Mouse (Mus musculus): ENCODE data around the gene Fgf22. TPM values are rescaled to one million over a fixed set of nuclear protein-coding genes. Genes with fewer than 3 reads are reported as not detected.

Gene Fgf22
- polyA plus RNA-seq (2016; fragmentation: Nextera tagmentation; extraction: Ambion mirVana), result 0.55 and 1.2 TPM in 2 replicates

GRCm38 (mm10) chr10:79754856-79755516 is at the start of gene Fgf22:
Gene Fgf22 (plus strand): TSS chr10:79755076.
- H3K4me2 ChIP-seq (replicated peaks), result peak within 1 kb of the TSS; percentile 83
- WGBS, result 1% methylated on average over 36 of the region's 36 CpGs
- peaks cover 42% of the 10 kb centered on the region for H3K36me3 ChIP-seq
- peaks cover 17% of the 10 kb centered on the region for H3K4me1 ChIP-seq
- peak within 1 kb of the TSS; percentile 40 for H3K4me3 ChIP-seq
- ATAC-seq (ENCODE audit: low FRiP score, low read depth), result peak; percentile 87
- no peaks in the 10 kb centered on the region for H3K9me3 ChIP-seq
- peak within 1 kb of the TSS; percentile 49 for H3K9ac ChIP-seq
- H3K27ac ChIP-seq, result no peak within 1 kb of the TSS
- H3K27me3 ChIP-seq (replicated peaks), result no peaks in the 10 kb centered on the region

- no peak for ATAC-seq (ENCODE audit: low FRiP score, low read depth)
- Histone ChIP-seq H3K36me3 (peaks cover 26% of the 10 kb centered on the region), H3K4me2 (replicated peaks) (peak overlapping the region; percentile 95), H3K27ac (no peak overlapping the region), H3K4me1 (peaks cover 31% of the 10 kb centered on the region), H3K27me3 (replicated peaks) (no peaks in the 10 kb centered on the region), H3K9me3 (no peaks in the 10 kb centered on the region), H3K4me3 (peak overlapping the region; percentile 65), H3K9ac (peak overlapping the region; percentile 80)
- WGBS, result 85% methylated on average over 5 of the region's 5 CpGs
These were observed 48.9 kb upstream of the Fgf22 start for GRCm38 (mm10) chr10:79705951-79706350.

GRCm38 (mm10) chr10:79706406-79707094 is 48.3 kb upstream of the Fgf22 start:
- peak overlapping the region; percentile 80; the same call in 1 of the 2 replicates for H3K9ac ChIP-seq
- ATAC-seq (ENCODE audit: low FRiP score, low read depth), result no peak
- no peaks in the 10 kb centered on the region for H3K9me3 ChIP-seq
- 86% methylated on average over 5 of the region's 5 CpGs for WGBS
- H3K36me3 ChIP-seq, result peaks cover 32% of the 10 kb centered on the region
- peak overlapping the region; percentile 95 for H3K4me2 ChIP-seq (replicated peaks)
- H3K4me1 ChIP-seq, result peaks cover 31% of the 10 kb centered on the region
- H3K4me3 ChIP-seq, result peak overlapping the region; percentile 65
- H3K27ac ChIP-seq, result no peak overlapping the region
- no peaks in the 10 kb centered on the region for H3K27me3 ChIP-seq (replicated peaks)

GRCm38 (mm10) chr10:79707162-79707561 is 47.7 kb upstream of the Fgf22 start:
- H3K4me1 ChIP-seq, result peaks cover 31% of the 10 kb centered on the region
- no peaks in the 10 kb centered on the region for H3K9me3 ChIP-seq
- peaks cover 38% of the 10 kb centered on the region for H3K36me3 ChIP-seq
- ATAC-seq (ENCODE audit: low FRiP score, low read depth), result no peak
- H3K4me3 ChIP-seq, result no peak overlapping the region
- 84% methylated on average over 1 of the region's 1 CpGs for WGBS
- H3K27me3 ChIP-seq (replicated peaks), result no peaks in the 10 kb centered on the region
- H3K9ac ChIP-seq, result no peak overlapping the region
- H3K27ac ChIP-seq, result no peak overlapping the region
- peak overlapping the region; percentile 95 for H3K4me2 ChIP-seq (replicated peaks)

- Histone ChIP-seq H3K9ac (no peak overlapping the region), H3K9me3 (no peaks in the 10 kb centered on the region), H3K36me3 (peaks cover 38% of the 10 kb centered on the region), H3K27me3 (replicated peaks) (no peaks in the 10 kb centered on the region), H3K4me1 (peaks cover 31% of the 10 kb centered on the region), H3K4me3 (no peak overlapping the region), H3K27ac (no peak overlapping the region), H3K4me2 (replicated peaks) (no peak overlapping the region)
- no peak for ATAC-seq (ENCODE audit: low FRiP score, low read depth)
- 72% methylated on average over 4 of the region's 4 CpGs for WGBS
These were observed 47.1 kb upstream of the Fgf22 start for GRCm38 (mm10) chr10:79707759-79708158.

- 0 out of 2 replicates have a peak, but pooled peaks cover under 1% of the 10 kb centered on the region for H3K27me3 ChIP-seq (replicated peaks)
- no peak for ATAC-seq (ENCODE audit: low FRiP score, low read depth)
- peaks cover 38% of the 10 kb centered on the region for H3K36me3 ChIP-seq
- peaks cover 31% of the 10 kb centered on the region for H3K4me1 ChIP-seq
- H3K4me2 ChIP-seq (replicated peaks), result no peak overlapping the region
- H3K27ac ChIP-seq, result no peak overlapping the region
- 91% methylated on average over 21 of the region's 21 CpGs for WGBS
- H3K4me3 ChIP-seq, result no peak overlapping the region
- no peak overlapping the region for H3K9ac ChIP-seq
- no peaks in the 10 kb centered on the region for H3K9me3 ChIP-seq
These were observed 46.2 kb upstream of the Fgf22 start for GRCm38 (mm10) chr10:79708668-79709067.

- 0 out of 2 replicates have a peak, but pooled peaks cover 2% of the 10 kb centered on the region for H3K27me3 ChIP-seq (replicated peaks)
- no peaks in the 10 kb centered on the region for H3K9me3 ChIP-seq
- H3K4me1 ChIP-seq, result peaks cover 31% of the 10 kb centered on the region
- ATAC-seq (ENCODE audit: low FRiP score, low read depth), result no peak
- H3K4me2 ChIP-seq (replicated peaks), result no peak overlapping the region
- WGBS, result 85% methylated on average over 7 of the region's 7 CpGs
- peaks cover 38% of the 10 kb centered on the region for H3K36me3 ChIP-seq
- H3K27ac ChIP-seq, result no peak overlapping the region
- H3K9ac ChIP-seq, result no peak overlapping the region
- no peak overlapping the region for H3K4me3 ChIP-seq
These were observed 45.6 kb upstream of the Fgf22 start for GRCm38 (mm10) chr10:79709307-79709706.

- Histone ChIP-seq H3K9ac (no peak overlapping the region), H3K9me3 (no peaks in the 10 kb centered on the region), H3K36me3 (peaks cover 38% of the 10 kb centered on the region), H3K4me2 (replicated peaks) (no peak overlapping the region), H3K27ac (no peak overlapping the region), H3K4me1 (peaks cover 19% of the 10 kb centered on the region), H3K27me3 (replicated peaks) (peaks cover 28% of the 10 kb centered on the region), H3K4me3 (no peak overlapping the region)
- 84% methylated on average over 1 of the region's 1 CpGs for WGBS
- 0 out of 2 replicates have a peak, but pooled peaks have one; percentile 7 for ATAC-seq (ENCODE audit: low FRiP score, low read depth)
These were observed 42.8 kb upstream of the Fgf22 start for GRCm38 (mm10) chr10:79712029-79712428.

- Histone ChIP-seq H3K9me3 (no peaks in the 10 kb centered on the region), H3K27ac (no peak overlapping the region)
- peak; percentile 28; the same call in 1 of the 2 replicates for ATAC-seq (ENCODE audit: low FRiP score, low read depth)
These were observed 42.3 kb upstream of the Fgf22 start for GRCm38 (mm10) chr10:79712499-79713126.

GRCm38 (mm10) chr10:79713163-79713562 is 41.7 kb upstream of the Fgf22 start:
- Histone ChIP-seq H3K27ac (no peak overlapping the region), H3K4me2 (replicated peaks) (no peak overlapping the region), H3K4me3 (no peak overlapping the region), H3K4me1 (peaks cover 25% of the 10 kb centered on the region), H3K9me3 (no peaks in the 10 kb centered on the region), H3K9ac (no peak overlapping the region), H3K27me3 (replicated peaks) (peaks cover 39% of the 10 kb centered on the region), H3K36me3 (peaks cover 38% of the 10 kb centered on the region)
- no peak for ATAC-seq (ENCODE audit: low FRiP score, low read depth)
- 45% methylated on average over 1 of the region's 1 CpGs for WGBS

More at GRCm38 (mm10) chr10:79712499-79713126, 42.3 kb upstream of the Fgf22 start:
- Histone ChIP-seq H3K27me3 (replicated peaks) (peaks cover 34% of the 10 kb centered on the region), H3K4me2 (replicated peaks) (no peak overlapping the region), H3K9ac (no peak overlapping the region), H3K4me1 (peaks cover 23% of the 10 kb centered on the region), H3K4me3 (no peak overlapping the region), H3K36me3 (peaks cover 38% of the 10 kb centered on the region)
- WGBS, result 14% methylated on average over 5 of the region's 6 CpGs

GRCm38 (mm10) chr10:79714996-79715395 is 39.9 kb upstream of the Fgf22 start:
- no peak overlapping the region for H3K4me2 ChIP-seq (replicated peaks)
- peaks cover 22% of the 10 kb centered on the region for H3K36me3 ChIP-seq
- no peaks in the 10 kb centered on the region for H3K9me3 ChIP-seq
- no peak overlapping the region for H3K9ac ChIP-seq
- no peak overlapping the region for H3K27ac ChIP-seq
- 60% methylated on average over 4 of the region's 4 CpGs for WGBS
- no peak for ATAC-seq (ENCODE audit: low FRiP score, low read depth)
- peaks cover 21% of the 10 kb centered on the region for H3K4me1 ChIP-seq
- no peak overlapping the region for H3K4me3 ChIP-seq
- H3K27me3 ChIP-seq (replicated peaks), result peaks cover 53% of the 10 kb centered on the region

Data from neural tube, embryonic 12.5 days (tissue).